Mouse (Mus musculus): ENCODE measurements at regions not wholly inside any gene's neighbourhood (a gene's known extent, or its start where the extent isn't known, plus 50 kb on each side); places are given as distances from the start of the nearest gene placed in this dataset.

GRCm38 (mm10) chr10:29640249-29640648 is 104.6 kb upstream of the Rspo3 start:
- in situ Hi-C loops (cut with MboI, MseI), result no loop called here

GRCm38 (mm10) chr10:29635828-29636227 is 100.2 kb upstream of the Rspo3 start:
- in situ Hi-C loops (cut with MboI, MseI), result no loop called here

DNA sequence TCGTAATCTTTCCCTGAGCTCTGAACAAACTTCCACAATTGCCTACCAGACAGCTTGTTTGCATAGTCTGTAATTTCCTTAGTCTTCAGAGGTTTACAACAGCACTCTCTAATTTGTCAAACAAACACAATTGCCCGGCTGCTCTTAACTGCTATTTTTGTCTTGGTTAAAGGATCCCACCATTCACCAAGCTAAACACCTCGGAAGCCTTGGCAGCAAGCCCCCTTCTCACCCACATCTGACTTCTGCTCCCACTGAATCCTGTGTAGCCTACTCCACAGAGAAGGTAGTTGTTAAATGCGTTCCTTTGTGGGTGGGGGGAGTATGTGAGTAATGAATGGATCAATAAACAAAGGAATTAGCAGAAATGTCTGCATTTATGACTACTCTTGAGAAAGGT is 59.8 kb upstream of the Rspo3 start:
- in situ Hi-C loops (cut with MboI, MseI), result no loop called here

DNA sequence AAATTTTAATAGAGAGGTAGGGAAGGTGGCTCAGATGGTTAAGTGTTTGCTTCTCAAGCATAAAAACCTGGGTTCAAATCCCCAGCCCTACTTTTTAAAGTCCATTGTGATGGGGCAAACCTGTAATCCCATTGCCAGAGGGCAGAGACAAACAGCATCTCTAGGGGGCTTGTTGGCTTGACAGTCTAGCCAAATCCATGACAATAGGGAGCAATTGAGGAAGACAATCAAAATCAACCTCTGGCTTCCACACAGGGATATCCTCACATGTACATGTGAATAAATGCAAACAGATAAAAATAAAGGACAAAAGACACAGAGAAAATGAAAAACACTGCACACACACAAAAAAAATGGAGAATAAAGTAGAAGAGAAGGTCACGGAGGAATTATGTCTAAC is 59.3 kb upstream of the Rspo3 start:
- in situ Hi-C loops (cut with MboI, MseI), result no loop called here

DNA sequence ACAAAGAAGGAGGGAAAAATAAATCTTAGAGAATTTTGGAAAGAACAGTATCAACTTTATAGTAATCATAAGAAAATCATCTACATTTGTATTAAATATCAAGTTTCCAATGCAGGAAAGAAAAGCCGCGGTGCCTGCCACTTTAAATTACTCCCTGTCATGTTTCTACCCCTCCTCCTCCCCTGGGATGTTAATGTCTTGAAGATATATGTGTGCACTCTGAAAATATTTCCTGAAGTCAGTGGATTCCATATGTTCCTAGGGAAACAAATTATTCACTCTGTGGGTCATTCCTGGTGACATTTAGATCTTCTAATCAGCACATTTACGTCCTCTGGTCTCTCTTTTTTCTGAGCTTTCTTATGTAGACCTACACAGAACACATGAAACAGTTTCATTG is 57.2 kb upstream of the Rspo3 start:
- in situ Hi-C loops (cut with MboI, MseI), result no loop called here

GRCm38 (mm10) chr10:29590187-29590586 is 54.5 kb upstream of the Rspo3 start:
- in situ Hi-C loops (cut with MboI, MseI), result no loop called here

DNA sequence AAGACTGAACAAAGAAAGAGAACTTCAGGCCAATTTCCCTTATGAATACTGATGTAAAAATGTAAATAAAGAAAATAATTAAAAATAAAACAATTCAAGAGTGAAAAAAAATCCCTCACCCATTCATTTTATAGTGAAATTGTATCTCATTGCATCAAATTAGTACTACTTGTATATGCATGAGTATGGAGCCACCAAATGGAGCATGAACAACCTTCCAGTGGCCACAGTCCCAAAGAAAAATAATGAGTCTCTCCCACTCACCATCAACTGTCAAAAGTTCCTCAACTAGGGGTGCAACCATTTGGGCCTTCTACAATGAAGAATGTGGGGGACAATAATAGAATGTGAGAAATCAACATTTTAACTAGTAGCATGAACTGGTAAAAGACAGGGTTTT is 54.1 kb upstream of the Rspo3 start:
- in situ Hi-C loops (cut with MboI, MseI), result no loop called here
